ENCODE assay signal across 8 mouse cellular contexts in the genomic region with DNA sequence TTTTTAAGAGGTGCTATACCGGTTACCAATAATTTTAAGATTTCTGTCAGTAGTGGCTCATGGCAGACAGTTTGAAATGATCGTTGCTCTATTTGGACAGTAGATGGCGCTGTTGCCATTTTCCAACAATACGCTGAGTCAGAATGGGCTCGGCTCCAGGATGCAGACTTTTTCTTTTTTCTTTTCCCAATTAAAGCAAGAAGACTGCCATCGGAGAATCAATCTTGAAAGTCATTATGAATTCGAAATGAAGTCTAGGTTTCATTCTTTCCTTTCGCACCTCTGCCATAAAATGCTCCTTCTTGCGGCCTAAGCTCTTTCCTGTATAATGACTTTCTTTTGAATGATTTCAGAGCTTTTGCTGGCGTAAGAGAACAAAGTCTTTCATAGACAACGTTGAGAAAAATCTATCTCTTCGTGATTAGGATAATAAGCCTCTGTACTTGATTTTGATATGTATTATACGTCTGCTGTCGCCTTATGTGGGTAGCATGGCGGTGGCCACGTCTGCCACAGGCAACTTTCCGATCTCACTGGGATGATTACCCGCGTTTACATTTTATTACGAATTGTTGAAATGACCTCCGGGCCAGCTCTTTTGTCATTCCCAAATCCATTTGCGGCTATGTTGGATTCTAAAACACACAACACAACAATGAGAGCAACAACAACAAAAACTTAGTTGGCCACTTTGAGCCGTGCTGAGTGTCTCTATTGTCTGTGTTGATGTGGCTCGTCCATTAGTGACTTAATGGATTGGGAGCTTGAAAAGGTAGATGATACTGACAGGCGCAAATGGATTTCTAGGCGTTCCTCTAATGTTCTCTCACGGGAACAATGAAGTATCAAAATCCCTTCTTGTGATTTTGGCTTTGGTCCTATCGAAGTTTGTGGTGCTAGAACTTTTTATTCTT. TPM values are rescaled to one million over a fixed set of nuclear protein-coding genes. Genes with fewer than 3 reads are reported as not detected.
A peak's percentile ranks its signal among the peaks of the same experiment; 100 is the strongest.
DNase-seq lines count a peak whose midpoint lies in the region; ATAC-seq lines count a peak whose summit lies in the region.

No protein-coding gene starts in this region.

- intact Hi-C loops in left cerebral cortex, postnatal 10 days (cut with DNase I): loop anchor here (10.0 kb wide), 1 partner anchor 934 kb away; the partner anchor contains the start of gene Vwc2l

- H3K4me3 ChIP-seq in intestine, embryonic 14.5 days (ENCODE audit: low read depth, low read length): peak overlapping the region; percentile 11; the same call in 1 of the 2 replicates
- H3K4me3 ChIP-seq in midbrain, embryonic 10.5 days: peak overlapping the region; percentile 28

- peak overlapping the region; percentile 25; the same call in 1 of the 2 replicates for H3K9ac ChIP-seq in intestine, embryonic 14.5 days (ENCODE audit: low read length)

- 41% methylated on average over 28 of the region's 28 CpGs for WGBS in intestine, embryonic 14.5 days
- WGBS in midbrain, embryonic 10.5 days: 50% methylated on average over 28 of the region's 28 CpGs

- ATAC-seq in intestine, embryonic 14.5 days (replicated peaks; ENCODE audit: low FRiP score, low TSS enrichment, low read depth): no peak

- peak overlapping the region; percentile 45 for H3K4me2 ChIP-seq in intestine, embryonic 14.5 days (ENCODE audit: low read length)

- no peak overlapping the region for H3K27ac ChIP-seq in intestine, embryonic 14.5 days (ENCODE audit: low read depth)
- H3K27ac ChIP-seq in midbrain, embryonic 10.5 days (replicated peaks): peak overlapping the region; percentile 30; the same call in 1 of the 2 replicates

- H3K4me1 ChIP-seq in intestine, embryonic 14.5 days (replicated peaks; ENCODE audit: control insufficient read depth, insufficient read depth, low read length): peaks cover 5% of the 10 kb centered on the region
- no peaks in the 10 kb centered on the region for H3K4me1 ChIP-seq in midbrain, embryonic 10.5 days

- H3K36me3 ChIP-seq in intestine, embryonic 14.5 days (ENCODE audit: control insufficient read depth, insufficient read depth, low read length): no peaks in the 10 kb centered on the region
- H3K36me3 ChIP-seq in midbrain, embryonic 10.5 days: no peaks in the 10 kb centered on the region

- DNase-seq in spleen, postnatal 4 days (ENCODE audit: low spot score in 2 of 2): peak; percentile 19 to 63
- no peak for DNase-seq in spleen, postnatal 36 days (ENCODE audit: low spot score in 2 of 2)
- DNase-seq in cerebellum, postnatal 25 days: peak; percentile 48 to 72
- peak; percentile 62 to 81 for DNase-seq in frontal cortex, postnatal 36 days (ENCODE audit: low spot score in 2 of 2)
- DNase-seq in intestine, embryonic 14.5 days (ENCODE audit: low spot score): peak; percentile 81
- peak; percentile 70 to 75 for DNase-seq in left cerebral cortex, postnatal 10 days (ENCODE audit: extremely low spot score in 1 of 2, low spot score in 2 of 2)
- peak; percentile 56 for DNase-seq in midbrain, embryonic 10.5 days (ENCODE audit: low spot score)
- DNase-seq in skeletal muscle tissue, adult 2 months (ENCODE audit: low read depth, low spot score): peak; percentile 22

- H3K9me3 ChIP-seq in intestine, embryonic 14.5 days (ENCODE audit: control insufficient read depth, low read length): no peaks in the 10 kb centered on the region
- no peaks in the 10 kb centered on the region for H3K9me3 ChIP-seq in midbrain, embryonic 10.5 days (replicated peaks)

- no peaks in the 10 kb centered on the region for H3K27me3 ChIP-seq in intestine, embryonic 14.5 days (replicated peaks; ENCODE audit: control insufficient read depth, insufficient read depth, low read length)
- no peaks in the 10 kb centered on the region for H3K27me3 ChIP-seq in midbrain, embryonic 10.5 days (ENCODE audit: low read depth, poor library complexity, severe bottlenecking)

RNA-seq across cellular contexts. Expression of gene Spag16, which starts 36.2 kb away (rescaled TPM):
- polyA plus RNA-seq in intestine, embryonic 14.5 days (2014; fragmentation: Nextera tagmentation; extraction: Ambion mirVana): 0.24 and 0.28 TPM in 2 replicates
- 1 to 10 TPM; 1.2 to 1.3 TPM for total RNA-seq in left cerebral cortex, postnatal 10 days (2021)
- polyA plus RNA-seq in midbrain, embryonic 10.5 days (2016; fragmentation: Nextera tagmentation; extraction: Ambion mirVana): 3.0 and 3.3 TPM in 2 replicates

Comparison
In these comparisons a context has a peak if more than half of its experiments do, and no peak if none do; other contexts are left out.
1. DNase-seq: peak in spleen, postnatal 4 days (2 of 2), cerebellum, postnatal 25 days (2 of 2), frontal cortex, postnatal 36 days (2 of 2), intestine, embryonic 14.5 days (single experiment), left cerebral cortex, postnatal 10 days (2 of 2), midbrain, embryonic 10.5 days (single experiment) and skeletal muscle tissue, adult 2 months (single experiment); none in spleen, postnatal 36 days (0 of 2).